Mouse (Mus musculus): ENCODE measurements around the gene Abhd10.

DNA sequence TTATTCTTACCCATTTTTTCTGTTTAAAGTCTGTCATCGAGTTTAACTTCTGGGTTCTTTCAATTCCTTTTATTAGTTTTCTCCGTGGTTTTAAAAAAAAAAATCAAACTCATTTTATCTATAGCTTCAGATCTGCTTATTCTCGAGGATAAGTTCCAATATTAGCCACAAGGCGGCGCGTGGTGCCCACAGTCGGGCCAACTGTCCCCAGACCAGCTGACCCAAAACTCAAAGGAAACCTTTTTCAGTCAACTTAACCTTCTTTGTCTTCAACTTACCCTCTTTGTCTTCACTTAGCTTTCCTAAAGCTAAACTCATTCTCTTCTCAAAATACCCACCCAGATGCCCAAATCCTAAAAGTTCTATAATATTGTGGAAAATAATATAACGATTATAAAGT lies 57.9 kb downstream of the Abhd10 start:
- TF ChIP-seq POLR2A (IDR thresholded peaks at IDR 0.05; ENCODE audit: insufficient read depth, low read depth, low read length) (no peak), CTCF (IDR thresholded peaks at IDR 0.05; ENCODE audit: insufficient read depth, low read depth, low read length) (peak; percentile 78)
